Mouse (Mus musculus) hindlimb bud, embryonic 11.5 days (tissue): ENCODE data around the gene Phf7.

Source experiments
- DNase-seq: peaks from one replicate; pipeline ENCODE4 v3.0.0-alpha.2; 2012; ENCODE audit warnings: low read depth, low spot score; ENCODE audit errors: extremely low spot score

The Phf7 gene

DNA sequence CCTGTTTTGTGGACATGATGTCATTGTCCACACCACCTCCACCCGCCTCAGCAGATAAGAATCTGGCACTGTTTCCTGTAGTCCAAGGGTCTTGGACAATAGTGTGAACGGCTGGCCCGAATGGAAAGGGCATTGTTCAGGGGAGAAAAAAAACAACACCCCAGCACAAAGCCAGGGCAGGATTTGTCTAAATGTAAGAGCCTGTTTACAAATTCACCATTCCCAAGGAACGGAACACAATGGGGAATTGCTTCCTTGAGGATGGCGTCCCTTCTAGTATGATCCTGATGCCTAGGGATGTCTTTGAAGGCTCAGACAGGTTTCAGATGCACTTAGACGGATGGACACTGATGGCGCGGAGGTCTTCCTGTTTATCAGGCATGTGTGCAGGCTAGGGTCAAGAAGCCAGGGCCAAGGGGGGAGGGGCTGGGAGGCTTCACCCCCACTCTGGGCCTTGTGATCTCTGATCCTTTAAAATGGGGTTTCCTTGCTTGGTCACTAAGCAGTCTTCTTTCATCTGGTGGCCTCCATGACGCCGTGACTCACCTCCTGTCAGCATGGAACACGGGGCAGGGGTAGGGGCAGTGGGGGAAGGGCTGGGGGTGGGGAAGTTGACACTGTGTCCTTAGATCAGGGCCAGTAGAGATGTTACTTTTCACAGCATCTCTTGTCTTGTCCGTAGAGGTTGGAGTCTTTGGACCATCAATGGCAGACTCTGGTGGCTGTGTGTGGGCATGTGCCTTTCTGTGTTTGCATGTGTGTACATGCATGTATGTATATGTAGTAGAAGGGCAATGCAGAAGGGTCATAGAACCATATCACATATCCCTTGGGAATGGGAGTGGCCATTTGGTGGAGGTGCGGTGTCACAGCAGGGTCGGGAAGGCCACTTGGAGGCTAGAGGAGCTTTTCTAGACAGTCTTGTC lies 17.8 kb downstream of the Phf7 start:
- DNase-seq = no peak

DNA sequence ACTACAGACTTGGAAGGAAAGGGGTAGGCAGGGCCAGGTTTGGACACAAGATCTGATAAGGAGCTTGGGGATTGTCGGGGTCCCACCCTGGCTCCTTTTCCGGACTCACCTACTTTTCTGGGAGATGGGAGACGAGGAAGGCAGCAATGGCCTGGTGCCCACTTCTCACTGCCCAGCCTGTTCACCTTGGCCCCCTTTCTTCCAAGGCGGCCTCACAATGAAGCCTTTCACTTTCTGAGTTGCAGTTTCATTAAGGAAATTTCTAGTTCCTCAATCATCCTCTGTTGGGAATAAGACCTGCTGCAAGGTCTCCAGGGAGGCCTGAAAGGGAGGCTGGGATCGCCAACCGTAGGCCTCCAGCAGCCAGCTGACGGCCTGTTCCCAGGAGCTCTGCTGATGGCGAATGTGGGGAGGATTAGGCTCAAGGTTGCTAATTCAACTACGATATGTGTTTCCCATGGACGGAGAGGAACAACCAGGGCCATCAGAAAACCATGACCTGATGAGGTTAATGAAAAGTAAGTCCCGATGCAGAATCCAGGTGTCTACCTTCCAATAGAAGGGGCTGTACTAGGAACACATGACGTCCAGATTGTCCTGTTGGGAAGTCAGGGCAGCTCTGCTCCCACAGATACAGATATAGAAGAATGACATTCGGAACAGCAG lies 18.6 kb downstream of the Phf7 start:
- no peak for DNase-seq

DNA sequence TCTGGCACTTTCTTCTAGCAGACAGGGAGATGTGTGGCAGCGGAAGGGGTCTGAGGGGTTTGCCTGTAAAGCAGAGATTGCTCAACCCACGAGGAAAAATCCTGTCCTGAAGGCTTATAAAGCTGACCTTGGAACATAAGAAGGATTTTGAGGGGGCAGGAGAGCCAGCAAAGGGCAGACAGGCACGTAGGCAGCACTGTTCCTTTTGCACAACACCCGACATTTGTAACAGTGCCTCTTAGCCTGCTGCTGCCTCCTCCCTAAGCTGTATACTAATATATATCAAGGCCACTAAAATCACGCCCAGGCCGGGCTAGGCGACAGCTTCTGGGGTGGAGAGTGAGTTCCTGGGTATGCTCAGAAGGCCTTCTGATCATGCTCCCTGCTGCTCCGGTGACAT lies 20.7 kb downstream of the Phf7 start:
- DNase-seq = no peak

DNA sequence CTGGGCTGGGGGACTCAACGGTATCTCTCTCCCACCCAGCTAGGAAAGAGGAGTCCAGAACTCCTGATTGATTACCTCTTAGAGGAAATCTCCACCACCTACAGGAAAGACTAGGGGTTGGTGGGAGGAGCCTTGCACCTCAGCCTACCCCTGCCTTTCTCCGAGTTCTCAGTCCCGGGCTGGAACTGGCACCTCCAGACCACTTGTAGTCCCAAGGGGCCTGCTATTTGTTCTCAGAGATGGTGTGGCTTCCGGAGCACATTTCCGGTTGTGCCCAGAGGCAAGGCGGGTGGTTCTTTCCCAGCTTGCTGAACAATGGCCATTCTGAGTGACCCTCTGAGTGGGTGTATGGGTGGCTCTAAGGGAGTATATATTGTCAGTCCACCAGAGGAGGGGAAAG lies 22.9 kb downstream of the Phf7 start:
- no peak for DNase-seq

DNA sequence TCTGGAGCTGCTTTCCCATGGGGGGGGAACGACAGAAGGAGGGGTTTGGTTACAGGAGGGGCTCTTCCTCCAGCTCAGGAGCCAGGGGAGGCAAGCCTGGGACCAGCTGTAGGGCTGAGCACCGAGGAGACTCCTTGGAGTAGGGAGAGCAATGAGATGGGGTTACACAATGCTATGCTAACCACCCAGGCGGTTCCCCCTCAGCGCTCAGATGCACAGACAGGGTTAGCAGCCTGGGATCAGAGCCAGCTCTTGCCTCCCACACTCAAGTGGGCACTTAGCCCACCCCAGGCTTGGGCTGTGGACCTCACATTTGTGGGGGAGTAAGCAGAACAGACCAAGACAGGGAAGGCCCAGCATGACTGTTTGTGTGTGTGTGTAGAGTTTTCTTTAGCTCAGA lies 24.1 kb downstream of the Phf7 start:
- no peak for DNase-seq

DNA sequence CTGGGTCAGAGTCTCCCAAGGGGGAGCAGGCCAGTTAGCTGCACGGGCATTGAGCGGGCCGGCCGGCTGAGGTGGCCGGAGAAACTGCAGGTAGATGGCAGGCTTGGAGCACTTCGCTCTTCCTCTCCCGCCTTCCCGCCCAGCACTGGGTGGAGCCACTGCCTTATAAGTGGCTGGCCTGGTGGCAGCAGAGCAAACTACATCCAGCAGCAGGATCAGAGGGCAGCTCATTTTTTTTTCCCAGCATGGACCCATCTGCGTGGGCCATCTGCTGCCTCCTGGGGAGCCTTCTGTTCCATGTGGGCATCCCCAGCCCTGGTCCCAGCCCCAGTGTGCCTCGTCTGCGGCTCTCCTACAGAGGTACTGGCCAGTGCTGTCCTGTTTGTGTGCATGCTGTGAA lies 33.5 kb downstream of the Phf7 start, which contains the start of gene Sema3g:
TSS of gene Sema3g (plus strand) at position 195 of the 400 bp plus-strand sequence.
- DNase-seq = no peak

DNA sequence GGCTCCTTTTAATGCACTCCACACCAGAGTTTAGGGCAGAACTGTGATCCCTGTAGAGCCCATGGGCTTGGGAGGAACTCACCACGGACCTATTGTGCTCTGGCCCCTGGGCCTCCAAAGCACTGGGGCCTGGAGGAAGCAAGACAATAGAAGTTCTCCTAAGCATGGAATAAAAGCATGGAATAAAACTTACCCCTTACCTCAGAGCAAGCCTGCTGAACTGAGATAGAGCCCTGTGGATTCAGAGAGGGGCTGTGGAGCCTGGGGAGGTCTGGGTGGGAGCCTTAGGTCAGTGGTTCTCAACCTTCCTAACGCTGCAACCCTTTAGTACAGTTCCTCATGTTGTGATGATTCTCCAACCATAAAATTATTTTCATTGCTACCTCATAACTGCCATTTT lies 34.3 kb downstream of the Phf7 start, which contains the start of gene Nisch:
TSS of gene Nisch (minus strand) at position 101 of the 400 bp plus-strand sequence.
- no peak for DNase-seq

DNA sequence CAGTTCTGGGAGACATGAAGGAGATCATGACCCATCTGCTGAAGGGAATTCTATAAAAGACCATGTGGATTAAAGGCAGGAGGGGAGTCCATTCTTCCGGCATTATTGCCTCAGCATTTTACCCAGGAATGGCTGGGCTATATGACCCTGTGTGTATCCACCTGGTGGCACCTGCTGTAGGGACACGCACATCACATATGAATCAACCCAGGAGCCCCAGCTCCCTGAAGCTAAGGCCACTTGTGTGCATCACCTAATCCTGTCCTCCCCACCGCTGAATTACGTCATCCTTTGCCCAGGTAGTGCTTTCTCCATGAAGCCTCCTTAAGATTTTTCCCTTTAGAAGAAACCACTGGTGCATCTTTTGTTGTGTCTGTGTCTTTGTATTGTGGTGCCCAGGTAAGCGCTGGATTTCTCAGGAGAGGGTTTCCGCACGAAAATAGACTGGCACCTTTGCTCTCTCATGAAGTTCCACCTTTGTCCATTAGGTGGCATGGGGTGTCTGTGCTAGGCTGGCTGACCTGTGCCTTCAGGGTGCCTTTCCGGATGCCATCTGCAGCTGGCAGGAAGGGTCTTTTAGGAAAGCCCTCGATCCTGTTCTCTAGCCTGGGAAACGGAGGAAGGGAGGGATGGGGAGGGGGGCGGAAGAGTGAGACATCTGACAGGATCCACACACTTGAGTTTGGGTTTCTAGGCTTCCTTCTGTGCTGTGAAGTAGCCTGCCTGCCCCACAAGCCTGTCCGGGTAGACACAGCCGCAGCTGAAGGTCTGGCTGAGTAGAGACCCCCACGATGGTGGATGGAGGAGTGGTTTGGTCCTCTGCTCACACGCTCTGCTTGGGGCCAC lies 35.7 kb downstream of the Phf7 start:
- no peak for DNase-seq

DNA sequence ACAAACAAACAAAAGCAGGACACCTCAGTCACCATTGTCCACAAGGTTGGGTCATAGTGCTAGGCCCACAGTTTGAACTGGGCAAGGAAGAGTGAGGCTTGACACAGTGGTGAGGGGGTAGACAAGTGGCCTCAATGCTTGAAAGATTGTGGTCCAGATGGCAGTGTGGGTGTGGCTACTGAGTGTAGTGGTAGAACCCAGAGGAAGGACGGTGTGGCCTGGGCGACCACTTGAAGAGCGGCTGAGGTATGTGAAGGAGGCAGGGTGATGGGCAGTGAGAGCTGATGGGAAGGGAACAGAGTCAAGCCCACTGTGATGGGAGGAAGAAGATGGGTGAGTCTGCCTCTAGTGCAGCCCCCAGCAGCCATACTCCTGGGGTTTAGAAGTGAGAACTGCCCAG lies 36.4 kb downstream of the Phf7 start:
- no peak for DNase-seq

DNA sequence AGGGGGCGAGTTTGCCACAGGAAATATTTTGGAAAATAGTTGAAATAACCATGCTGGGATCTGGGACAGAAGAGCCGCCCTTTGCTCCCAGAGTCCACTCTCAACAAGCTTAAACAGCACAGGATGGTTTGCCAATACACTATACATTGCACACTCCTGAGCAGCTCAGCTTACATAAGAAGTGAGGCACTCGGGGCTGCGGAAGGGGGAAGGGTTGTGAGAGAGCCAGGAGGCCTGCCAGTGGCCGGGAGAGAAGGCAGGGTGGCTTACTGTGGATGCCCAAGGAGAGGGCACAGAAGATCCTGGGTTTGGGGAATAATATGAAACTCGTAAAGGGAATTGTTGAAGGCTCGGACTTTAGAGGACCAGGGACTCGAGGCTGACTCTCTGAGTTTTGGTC lies 37.2 kb downstream of the Phf7 start:
- no peak for DNase-seq

DNA sequence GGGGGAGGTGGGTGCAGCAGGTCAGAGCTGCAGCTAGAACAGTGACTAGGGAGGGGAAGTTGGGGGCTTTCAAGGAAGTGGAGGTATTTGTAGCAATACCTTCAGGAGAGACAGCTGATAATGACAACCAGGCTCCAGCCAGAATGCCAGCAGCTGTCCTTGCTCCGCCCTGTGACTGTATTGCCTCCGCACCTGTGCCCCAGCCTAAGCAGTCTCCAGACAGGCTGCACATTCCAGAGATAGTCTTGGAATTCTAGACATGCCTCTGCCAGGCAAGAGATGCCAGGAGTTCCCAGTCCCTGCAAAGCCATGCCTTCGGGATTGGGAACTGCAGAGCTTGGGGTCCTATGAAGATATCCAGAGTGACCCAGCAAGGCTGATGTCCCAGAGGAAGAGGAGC lies 38.6 kb downstream of the Phf7 start:
- DNase-seq = no peak

DNA sequence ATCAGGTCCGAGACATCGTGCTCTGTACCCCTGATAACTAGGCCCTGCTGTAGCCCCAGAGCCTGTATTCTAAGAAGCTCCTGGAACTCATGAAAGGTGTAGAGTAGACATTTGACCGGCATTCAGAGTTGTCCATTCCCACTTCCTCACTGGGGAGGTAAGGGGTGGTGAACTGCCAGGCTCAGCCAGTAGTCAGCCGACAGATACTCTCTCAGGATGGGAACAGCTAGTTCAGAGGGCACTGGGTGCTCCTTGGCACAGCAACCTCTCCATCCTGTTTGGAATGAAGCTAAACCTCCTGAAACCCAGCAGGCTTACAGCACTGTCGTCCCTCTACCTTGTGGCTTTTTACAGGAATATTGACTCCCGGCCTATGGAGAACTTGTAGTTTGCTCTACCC lies 39.3 kb downstream of the Phf7 start:
- no peak for DNase-seq

DNA sequence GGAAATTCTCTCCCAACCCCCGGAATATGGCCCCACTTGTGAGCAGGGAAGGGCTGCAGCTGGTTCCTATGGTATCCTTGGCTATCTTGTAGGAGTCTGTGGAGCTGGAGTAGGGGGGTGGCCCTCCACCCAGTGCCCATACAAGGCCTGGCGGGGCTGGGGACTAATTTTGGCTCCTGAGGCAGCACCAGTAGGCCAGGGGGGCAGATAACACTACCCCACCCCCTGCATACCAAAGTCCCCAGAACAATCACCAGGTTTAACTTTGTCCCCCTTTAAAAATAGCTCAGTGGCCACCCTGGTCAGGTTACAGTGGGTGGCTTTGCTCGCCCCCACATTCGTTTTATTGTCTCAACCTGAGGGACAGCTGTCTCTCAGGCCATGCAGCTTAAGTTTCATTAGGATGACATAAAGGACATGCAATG lies 42.0 kb downstream of the Phf7 start:
- DNase-seq = no peak

DNA sequence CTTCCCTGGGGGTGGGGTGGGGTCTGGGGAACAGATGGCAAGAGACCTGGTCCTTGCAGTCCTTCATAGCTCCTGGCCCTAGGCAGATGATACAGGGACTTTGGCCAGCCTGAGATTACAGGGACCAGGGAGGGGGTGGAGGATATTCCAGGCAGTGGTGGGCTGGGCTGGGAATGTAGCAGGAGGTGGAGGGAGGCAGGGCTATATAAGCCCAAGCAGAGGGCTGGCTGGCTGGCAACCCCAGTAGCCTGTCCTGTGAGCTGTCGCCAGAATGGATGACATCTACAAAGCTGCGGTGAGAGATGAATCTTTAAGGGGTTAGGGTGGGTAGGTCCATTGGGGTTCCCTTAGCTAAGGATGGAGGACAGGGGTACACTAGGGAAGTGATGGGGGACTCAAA lies 43.0 kb downstream of the Phf7 start, which contains the start of gene Tnnc1:
TSS of gene Tnnc1 (plus strand) at position 229 of the 400 bp plus-strand sequence.
- DNase-seq = no peak

DNA sequence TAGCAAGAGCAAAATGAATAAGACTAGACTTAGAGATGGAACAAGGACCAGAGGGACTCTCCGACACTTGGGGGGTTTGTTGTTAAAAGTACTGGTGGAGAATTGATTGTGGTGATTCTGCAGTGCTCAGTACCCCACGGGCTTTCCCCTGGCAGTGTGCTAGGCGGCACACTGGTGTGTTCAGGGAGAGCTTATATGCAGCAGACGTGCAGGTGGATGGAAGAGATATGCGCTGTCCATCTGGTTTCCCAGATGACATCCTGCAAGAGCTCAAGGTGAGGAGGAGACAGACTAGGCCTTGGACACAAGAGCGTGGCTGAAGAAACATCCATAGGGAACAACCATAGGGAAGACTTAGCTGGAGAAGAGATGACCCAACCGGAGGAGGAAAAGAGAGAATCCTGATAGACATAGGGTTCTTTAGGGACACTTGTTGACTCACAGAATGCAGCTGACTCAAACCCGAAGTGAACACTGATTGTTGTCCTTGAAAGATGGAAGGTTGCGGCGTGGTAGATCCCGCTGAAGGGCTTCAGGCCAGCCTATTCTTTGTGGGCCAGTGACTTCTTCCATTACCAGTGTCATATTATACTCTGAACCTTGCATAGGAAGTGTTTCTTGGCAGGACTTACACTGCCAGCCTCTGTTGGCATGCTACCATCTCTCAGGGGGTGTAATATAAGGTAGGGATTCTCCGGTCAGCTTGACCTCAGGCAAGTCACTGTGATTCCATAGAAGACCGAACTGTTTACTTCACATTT lies 43.9 kb downstream of the Phf7 start:
- DNase-seq = no peak

DNA sequence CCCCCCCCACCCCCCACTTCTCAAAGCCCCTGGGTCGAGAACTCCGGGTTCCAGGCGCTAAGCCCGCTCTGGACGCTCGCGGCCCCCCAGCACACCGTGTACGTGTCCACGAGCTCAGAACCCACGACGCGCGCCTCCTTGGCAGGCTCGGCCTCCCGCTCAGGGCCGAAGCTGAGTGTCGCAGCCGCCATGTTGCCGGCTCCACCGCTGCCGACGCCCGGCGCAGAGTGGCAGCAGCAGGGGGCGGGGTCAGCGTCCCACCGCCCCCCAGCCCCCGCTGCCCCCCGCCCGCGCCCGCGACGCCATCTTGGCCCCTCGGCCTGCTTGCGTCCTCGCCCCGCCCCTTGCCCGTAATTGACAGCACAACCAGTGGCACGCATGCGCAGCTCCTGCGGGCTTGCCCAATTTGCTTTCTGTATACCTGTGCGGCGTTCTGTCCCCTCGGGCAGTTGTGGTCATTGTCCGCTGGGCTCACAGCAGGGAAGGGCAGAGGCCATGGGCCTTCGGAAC lies 44.6 kb downstream of the Phf7 start:
- DNase-seq = peak; percentile 81

DNA sequence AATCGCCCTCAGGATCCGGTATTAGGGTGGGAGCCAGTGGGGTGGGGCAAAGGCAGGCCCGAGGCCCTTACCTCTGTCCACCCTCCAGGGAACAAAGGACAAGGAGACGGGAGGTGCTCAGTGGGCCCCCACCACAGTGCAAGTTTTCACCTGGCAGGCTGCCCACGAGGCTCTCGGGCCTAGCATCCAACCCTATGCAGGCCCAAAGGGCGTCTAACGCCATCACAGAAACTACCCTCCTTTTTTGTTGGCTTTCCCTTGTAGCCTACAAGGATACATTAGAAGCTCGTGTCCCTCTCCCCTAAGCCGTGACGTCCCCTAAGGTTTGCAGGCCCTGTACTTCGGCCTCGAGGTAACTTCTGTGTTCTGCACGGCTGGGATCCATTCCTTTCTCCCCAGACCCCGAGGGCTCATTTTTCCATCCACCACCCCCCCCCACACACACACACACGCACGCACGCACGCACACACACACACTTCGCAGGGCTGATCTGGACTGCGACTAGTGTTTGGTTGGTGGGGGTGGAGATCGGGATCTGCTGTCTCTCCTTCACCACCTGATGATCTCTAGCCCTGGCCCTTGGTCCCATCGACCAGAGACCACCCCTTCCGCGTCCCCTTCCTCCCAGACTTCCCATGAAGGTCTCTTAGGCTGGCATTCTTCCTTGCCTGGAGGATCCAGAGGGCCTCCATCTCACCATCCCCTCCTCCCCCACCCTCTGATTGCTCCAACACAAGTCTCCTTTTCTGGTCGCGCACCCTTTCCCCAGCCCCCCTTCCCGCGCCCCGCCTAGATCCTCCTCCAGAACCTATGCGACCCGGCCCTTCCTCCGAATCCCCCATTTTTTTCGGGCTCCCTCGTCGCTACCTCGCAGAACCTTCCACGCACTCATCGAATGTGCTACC lies 45.3 kb downstream of the Phf7 start:
- DNase-seq = no peak

DNA sequence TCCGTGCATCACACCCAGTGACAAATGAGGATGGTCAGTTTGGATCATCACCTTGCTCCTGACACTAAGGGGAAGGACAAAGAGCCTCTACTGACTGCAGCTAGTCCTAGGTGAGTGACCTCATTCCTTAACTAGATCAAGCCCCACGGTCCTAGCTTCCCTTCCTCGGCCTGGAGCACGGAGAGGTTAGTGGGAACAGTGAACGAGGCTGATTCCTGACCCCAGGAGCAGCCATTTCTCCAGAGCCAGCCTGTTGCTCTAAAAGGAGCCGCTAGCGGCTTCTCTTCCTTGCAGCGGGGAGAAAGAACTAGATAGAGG lies 45.9 kb downstream of the Phf7 start:
- no peak for DNase-seq

DNA sequence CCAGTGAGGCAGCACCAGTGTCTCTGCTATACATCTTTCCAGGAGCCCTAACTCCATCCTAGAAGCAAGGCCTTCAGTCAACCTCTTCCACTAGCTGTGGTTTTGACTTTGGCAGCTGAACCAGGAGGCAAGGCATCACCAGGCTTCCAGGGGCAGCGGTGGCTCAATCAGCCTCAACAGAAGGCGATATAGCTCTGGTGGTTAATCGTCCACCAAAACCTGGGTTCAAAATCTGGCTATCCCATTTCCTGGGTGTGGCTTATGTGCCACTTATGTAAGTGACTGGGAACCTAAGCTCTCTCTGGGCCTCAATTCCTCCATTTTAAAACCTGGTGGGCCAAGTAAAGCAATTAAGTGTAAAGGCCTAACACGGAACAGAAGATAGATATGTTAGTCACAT lies 46.3 kb downstream of the Phf7 start:
- DNase-seq = no peak
